Mouse (Mus musculus): ENCODE data around the gene Psmd12. TPM values are rescaled to one million over a fixed set of nuclear protein-coding genes. Genes with fewer than 3 reads are reported as not detected.
A peak's percentile ranks its signal among the peaks of the same experiment; 100 is the strongest.

Psmd12 gene
- polyA plus RNA-seq, 1 experiment from 2014 or later, result 221 TPM

DNA sequence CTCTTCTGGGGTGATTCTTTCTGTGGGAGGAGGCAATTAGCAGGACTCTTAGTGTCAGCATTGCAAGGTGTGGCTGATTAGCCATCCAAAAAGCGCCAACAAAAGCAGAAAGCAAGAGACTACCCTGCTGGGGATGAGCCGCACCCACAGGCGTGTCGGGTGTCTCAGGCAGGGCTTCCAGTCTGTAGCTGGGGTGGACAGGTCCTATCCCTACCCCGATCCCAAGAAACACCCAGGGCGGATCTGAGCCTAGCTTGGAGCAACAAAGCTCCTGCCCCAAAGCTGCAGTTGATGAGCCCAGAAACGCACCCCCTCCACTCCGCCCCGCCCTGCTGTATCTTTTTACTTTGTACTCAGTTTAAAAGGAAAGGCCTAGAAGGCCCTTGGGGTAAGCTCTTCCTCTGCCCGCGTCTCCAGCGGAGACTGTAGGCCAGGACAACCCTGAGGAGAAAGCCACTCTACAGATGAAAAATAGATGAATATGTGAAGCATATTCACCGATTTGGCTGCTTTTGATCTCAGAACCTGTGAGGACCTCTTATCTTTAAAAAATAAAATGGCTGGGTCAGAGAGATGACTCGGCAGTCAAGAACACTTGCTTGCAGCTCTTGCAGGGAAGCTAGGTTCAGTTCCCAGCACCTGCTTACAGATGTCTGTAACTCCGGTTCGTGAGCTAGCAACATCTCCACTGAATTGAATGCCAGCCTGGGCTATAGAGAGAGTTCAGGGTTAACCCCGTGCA, 29.9 kb upstream of the Psmd12 start:
- Histone ChIP-seq H3K4me3 (no peak overlapping the region), H3K36me3 (replicated peaks) (peaks cover 29% of the 10 kb centered on the region), H3K9me3 (peaks cover 5% of the 10 kb centered on the region; the same call in 1 of the 2 replicates), H3K27me3 (replicated peaks; ENCODE audit: low read depth, poor library complexity, severe bottlenecking) (no peaks in the 10 kb centered on the region), H3K27ac (replicated peaks) (0 out of 2 replicates have a peak overlapping the region, but pooled peaks have one; percentile 54), H3K4me1 (peaks cover 20% of the 10 kb centered on the region)
- 72% methylated on average over 17 of the region's 17 CpGs for WGBS
- DNase-seq (ENCODE audit: low spot score), result no peak

DNA sequence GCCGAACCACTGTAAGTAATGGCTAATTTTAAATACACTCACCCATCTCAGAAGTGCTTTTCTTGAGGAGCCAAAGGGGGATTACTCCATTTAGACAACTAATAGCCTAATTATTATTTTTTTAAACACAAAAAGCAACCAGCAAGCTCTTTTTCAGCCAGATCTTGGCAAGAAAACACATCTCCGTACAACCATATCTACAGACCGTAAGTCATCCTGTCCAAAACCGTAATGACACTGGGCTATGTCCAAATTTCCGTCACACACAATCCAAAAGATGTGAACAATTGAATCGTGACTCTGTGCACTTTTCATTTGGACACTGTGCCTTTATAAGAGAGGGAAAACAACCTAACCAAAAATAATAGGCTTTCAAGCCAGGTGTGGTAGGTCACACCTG, 29.2 kb upstream of the Psmd12 start:
- no peak overlapping the region for H3K27ac ChIP-seq (replicated peaks)
- no peak for DNase-seq (ENCODE audit: low spot score)
- peaks cover 37% of the 10 kb centered on the region for H3K36me3 ChIP-seq (replicated peaks)
- peaks cover 5% of the 10 kb centered on the region; the same call in 1 of the 2 replicates for H3K9me3 ChIP-seq
- WGBS, result 92% methylated on average over 6 of the region's 6 CpGs
- no peaks in the 10 kb centered on the region for H3K27me3 ChIP-seq (replicated peaks; ENCODE audit: low read depth, poor library complexity, severe bottlenecking)
- no peak overlapping the region for H3K4me3 ChIP-seq
- peaks cover 26% of the 10 kb centered on the region for H3K4me1 ChIP-seq

DNA sequence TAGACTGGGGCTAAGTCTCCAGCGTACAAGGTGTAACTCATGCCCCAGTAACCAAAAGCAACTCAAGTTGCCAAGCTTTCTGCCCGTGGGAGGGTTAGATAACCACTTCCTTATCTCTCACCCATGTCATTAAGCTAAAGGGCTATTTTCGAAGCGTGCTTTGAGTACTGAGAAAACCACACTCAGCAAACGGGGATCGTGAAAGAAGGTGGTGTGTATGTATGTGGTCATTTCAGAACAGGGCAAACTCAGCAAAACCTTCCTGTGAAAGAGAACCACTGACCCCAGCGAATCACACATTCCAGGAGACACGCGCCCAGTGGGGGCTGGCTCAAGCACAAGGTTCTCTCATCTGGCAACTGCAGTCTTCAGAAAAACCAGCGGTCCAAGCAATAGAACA, 28.2 kb upstream of the Psmd12 start:
- peaks cover 5% of the 10 kb centered on the region; the same call in 1 of the 2 replicates for H3K9me3 ChIP-seq
- H3K27me3 ChIP-seq (replicated peaks; ENCODE audit: low read depth, poor library complexity, severe bottlenecking), result no peaks in the 10 kb centered on the region
- no peak for DNase-seq (ENCODE audit: low spot score)
- H3K4me3 ChIP-seq, result no peak overlapping the region
- no peak overlapping the region for H3K27ac ChIP-seq (replicated peaks)
- H3K36me3 ChIP-seq (replicated peaks), result peaks cover 45% of the 10 kb centered on the region
- H3K4me1 ChIP-seq, result peaks cover 28% of the 10 kb centered on the region
- WGBS, result 92% methylated on average over 10 of the region's 10 CpGs

GRCm38 (mm10) chr11:107452053-107452452, 27.2 kb upstream of the Psmd12 start:
- Histone ChIP-seq H3K4me3 (no peak overlapping the region), H3K36me3 (replicated peaks) (peaks cover 54% of the 10 kb centered on the region), H3K4me1 (peaks cover 28% of the 10 kb centered on the region), H3K27me3 (replicated peaks; ENCODE audit: low read depth, poor library complexity, severe bottlenecking) (no peaks in the 10 kb centered on the region), H3K9me3 (peaks cover 5% of the 10 kb centered on the region; the same call in 1 of the 2 replicates), H3K27ac (replicated peaks) (no peak overlapping the region)
- no peak for DNase-seq (ENCODE audit: low spot score)
- WGBS, result 93% methylated on average over 7 of the region's 7 CpGs

DNA sequence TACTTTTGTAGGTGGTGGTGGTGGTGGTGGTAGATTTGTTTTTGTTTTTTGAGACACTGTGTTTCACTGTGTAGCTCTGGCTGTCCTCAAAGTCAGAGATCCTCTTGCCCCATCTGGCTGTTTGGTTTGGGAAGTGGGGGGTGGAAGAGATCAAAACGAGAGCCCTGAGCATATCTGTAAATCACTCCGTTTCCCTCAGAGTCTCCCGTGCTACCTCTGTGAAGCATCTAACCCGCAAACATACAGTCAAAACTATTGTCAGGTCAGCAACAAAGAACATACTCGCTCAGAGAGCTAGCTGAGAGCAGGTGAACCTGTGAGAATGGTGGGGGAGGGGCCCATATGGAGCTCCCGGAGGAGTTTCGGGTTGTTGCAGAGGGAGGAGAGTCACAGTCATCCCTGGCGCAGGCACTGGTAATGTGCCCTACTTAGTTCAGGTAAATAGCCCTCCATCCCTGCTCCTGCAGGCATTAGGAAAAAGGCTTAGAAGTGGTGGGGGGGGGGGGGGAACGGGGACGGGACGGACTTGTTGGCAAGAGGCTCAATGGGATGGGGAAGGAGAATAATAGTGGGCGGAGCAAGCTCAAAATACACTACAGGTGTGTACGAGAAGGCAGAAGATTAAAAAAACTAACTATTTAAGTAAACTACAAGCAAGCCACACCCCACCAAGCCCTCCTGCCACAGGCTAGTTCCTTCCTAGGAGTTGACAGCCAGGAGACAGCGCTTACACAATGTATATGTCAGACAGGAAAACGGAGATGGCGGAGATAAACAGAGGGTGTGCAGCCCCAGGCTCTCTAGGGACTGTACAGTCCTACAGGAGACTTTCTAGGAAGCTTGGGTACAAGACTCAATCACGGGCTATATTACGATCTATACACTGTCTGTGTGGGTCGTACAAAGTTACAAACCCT, 24.5 kb upstream of the Psmd12 start:
- Histone ChIP-seq H3K9me3 (peaks cover 5% of the 10 kb centered on the region; the same call in 1 of the 2 replicates), H3K4me3 (peak overlapping the region; percentile 25; the same call in 1 of the 2 replicates), H3K36me3 (replicated peaks) (peaks cover 65% of the 10 kb centered on the region), H3K4me1 (peaks cover 22% of the 10 kb centered on the region), H3K27me3 (replicated peaks; ENCODE audit: low read depth, poor library complexity, severe bottlenecking) (no peaks in the 10 kb centered on the region), H3K27ac (replicated peaks) (no peak overlapping the region)
- DNase-seq (ENCODE audit: low spot score), result no peak
- WGBS, result 54% methylated on average over 19 of the region's 19 CpGs

- no peaks in the 10 kb centered on the region for H3K27me3 ChIP-seq (replicated peaks; ENCODE audit: low read depth, poor library complexity, severe bottlenecking)
- 91% methylated on average over 3 of the region's 3 CpGs for WGBS
- no peak overlapping the region for H3K4me3 ChIP-seq
- H3K36me3 ChIP-seq (replicated peaks), result peaks cover 76% of the 10 kb centered on the region
- no peak for DNase-seq (ENCODE audit: low spot score)
- H3K4me1 ChIP-seq, result peaks cover 19% of the 10 kb centered on the region
- H3K27ac ChIP-seq (replicated peaks), result no peak overlapping the region
- H3K9me3 ChIP-seq, result peaks cover 5% of the 10 kb centered on the region; the same call in 1 of the 2 replicates
Observed at GRCm38 (mm10) chr11:107457282-107457681, 22.0 kb upstream of the Psmd12 start.

GRCm38 (mm10) chr11:107458286-107458685, 21.0 kb upstream of the Psmd12 start:
- DNase-seq (ENCODE audit: low spot score), result no peak
- H3K27ac ChIP-seq (replicated peaks), result no peak overlapping the region
- peaks cover 19% of the 10 kb centered on the region for H3K4me1 ChIP-seq
- no peaks in the 10 kb centered on the region for H3K27me3 ChIP-seq (replicated peaks; ENCODE audit: low read depth, poor library complexity, severe bottlenecking)
- H3K4me3 ChIP-seq, result no peak overlapping the region
- H3K36me3 ChIP-seq (replicated peaks), result peaks cover 77% of the 10 kb centered on the region
- 82% methylated on average over 12 of the region's 12 CpGs for WGBS
- H3K9me3 ChIP-seq, result peaks cover 5% of the 10 kb centered on the region; the same call in 1 of the 2 replicates

- DNase-seq (ENCODE audit: low spot score), result no peak
Observed at GRCm38 (mm10) chr11:107458986-107459385, 20.3 kb upstream of the Psmd12 start.

DNA sequence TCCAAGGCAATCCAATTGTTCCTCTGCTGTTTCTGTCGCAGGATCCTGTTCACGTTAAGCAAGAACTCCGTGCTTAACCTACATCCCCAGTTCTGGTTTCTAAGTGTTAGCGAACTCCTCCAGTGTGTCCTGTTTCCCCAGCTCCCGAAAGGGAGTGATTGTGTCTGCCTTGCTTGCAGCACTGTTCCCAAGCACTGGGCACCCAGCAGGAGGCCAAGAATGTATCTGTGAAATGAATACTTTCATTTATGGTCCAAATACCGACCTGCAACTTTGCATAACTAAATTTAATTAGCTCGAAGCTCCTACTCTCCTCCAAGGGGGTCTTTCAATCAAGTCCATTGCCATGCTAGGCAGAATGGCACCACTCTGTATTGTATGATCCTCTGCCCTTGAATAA, 19.5 kb upstream of the Psmd12 start:
- Histone ChIP-seq H3K4me1 (peaks cover 16% of the 10 kb centered on the region), H3K9me3 (peaks cover 2% of the 10 kb centered on the region; the same call in 1 of the 2 replicates), H3K27me3 (replicated peaks; ENCODE audit: low read depth, poor library complexity, severe bottlenecking) (no peaks in the 10 kb centered on the region), H3K36me3 (replicated peaks) (peaks cover 71% of the 10 kb centered on the region), H3K27ac (replicated peaks) (no peak overlapping the region), H3K4me3 (no peak overlapping the region)
- 77% methylated on average over 7 of the region's 7 CpGs for WGBS
- DNase-seq (ENCODE audit: low spot score), result no peak

More at GRCm38 (mm10) chr11:107458986-107459385, 20.3 kb upstream of the Psmd12 start:
- H3K4me1 ChIP-seq, result peaks cover 19% of the 10 kb centered on the region
- H3K36me3 ChIP-seq (replicated peaks), result peaks cover 76% of the 10 kb centered on the region
- H3K4me3 ChIP-seq, result no peak overlapping the region
- peaks cover 2% of the 10 kb centered on the region; the same call in 1 of the 2 replicates for H3K9me3 ChIP-seq
- no peaks in the 10 kb centered on the region for H3K27me3 ChIP-seq (replicated peaks; ENCODE audit: low read depth, poor library complexity, severe bottlenecking)
- H3K27ac ChIP-seq (replicated peaks), result no peak overlapping the region
- WGBS, result 90% methylated on average over 7 of the region's 7 CpGs

DNA sequence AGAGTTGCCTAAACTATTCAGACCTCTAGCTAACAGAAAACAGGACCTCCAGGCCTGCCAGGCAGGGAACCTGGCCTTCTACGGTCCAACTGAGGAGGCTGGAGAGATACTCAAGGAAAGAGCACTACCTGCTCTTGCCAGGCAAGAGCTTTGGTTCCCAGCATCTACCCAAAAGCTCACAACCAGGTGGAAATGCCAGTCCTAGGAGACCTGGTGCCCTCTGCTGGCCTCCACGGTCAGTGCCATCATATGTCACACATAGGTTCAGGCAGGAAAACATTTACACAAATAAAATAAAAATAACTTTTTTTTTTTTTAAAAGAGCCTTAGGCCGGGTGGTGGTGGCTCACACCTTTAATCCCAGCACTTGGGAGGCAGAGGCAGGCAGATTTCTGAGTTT, 16.8 kb upstream of the Psmd12 start:
- peaks cover 27% of the 10 kb centered on the region for H3K4me1 ChIP-seq
- H3K36me3 ChIP-seq (replicated peaks), result peaks cover 46% of the 10 kb centered on the region
- H3K4me3 ChIP-seq, result no peak overlapping the region
- peaks cover 2% of the 10 kb centered on the region; the same call in 1 of the 2 replicates for H3K9me3 ChIP-seq
- WGBS, result 93% methylated on average over 3 of the region's 3 CpGs
- H3K27ac ChIP-seq (replicated peaks), result no peak overlapping the region
- DNase-seq (ENCODE audit: low spot score), result no peak
- no peaks in the 10 kb centered on the region for H3K27me3 ChIP-seq (replicated peaks; ENCODE audit: low read depth, poor library complexity, severe bottlenecking)

DNA sequence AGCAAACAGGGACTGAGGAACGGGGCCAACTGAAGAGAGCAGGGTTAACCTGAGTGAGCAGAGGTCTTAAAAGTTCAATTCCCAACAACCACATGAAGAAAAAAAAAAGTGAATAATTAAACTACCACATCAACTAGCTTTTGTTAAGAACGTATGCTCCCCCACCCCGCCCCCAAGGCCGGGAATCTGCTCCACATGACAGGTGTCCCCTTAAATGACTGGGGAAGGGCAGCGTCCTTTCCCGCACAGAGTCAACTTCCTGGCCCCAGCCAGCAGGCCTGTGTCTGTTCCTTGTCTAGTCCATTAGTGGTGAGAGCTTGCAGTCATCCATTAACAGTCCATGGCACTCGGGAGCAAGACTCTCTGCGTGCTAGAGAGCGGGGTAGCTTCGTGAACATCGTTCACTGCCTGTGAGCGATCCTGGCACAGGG, 16.0 kb upstream of the Psmd12 start:
- Histone ChIP-seq H3K4me1 (peaks cover 26% of the 10 kb centered on the region), H3K27me3 (replicated peaks; ENCODE audit: low read depth, poor library complexity, severe bottlenecking) (no peaks in the 10 kb centered on the region), H3K4me3 (no peak overlapping the region), H3K27ac (replicated peaks) (no peak overlapping the region), H3K36me3 (replicated peaks) (peaks cover 46% of the 10 kb centered on the region), H3K9me3 (peaks cover 2% of the 10 kb centered on the region; the same call in 1 of the 2 replicates)
- no peak for DNase-seq (ENCODE audit: low spot score)
- WGBS, result 90% methylated on average over 12 of the region's 12 CpGs

DNA sequence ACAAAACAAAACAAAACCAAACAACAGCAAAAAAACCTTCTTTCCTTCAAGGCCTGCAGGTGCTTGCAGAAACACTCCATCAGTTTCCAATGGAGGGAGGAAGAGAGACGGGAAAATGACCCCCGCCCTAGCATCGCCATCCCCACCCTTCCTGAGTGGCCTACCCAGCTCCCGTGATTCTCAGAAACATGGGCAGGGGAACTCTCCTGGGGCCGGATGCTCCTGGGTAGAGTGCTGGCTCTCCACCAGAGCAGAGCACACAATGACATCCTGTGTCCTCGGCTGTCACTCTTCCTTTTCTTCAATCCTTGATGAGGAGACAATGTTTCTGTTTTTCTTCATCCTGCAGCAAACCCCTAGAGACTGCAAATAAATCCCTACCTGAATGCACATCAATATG, 15.1 kb upstream of the Psmd12 start:
- 47% methylated on average over 6 of the region's 6 CpGs for WGBS
- Histone ChIP-seq H3K27me3 (replicated peaks; ENCODE audit: low read depth, poor library complexity, severe bottlenecking) (no peaks in the 10 kb centered on the region), H3K4me1 (peaks cover 31% of the 10 kb centered on the region), H3K4me3 (no peak overlapping the region), H3K27ac (replicated peaks) (no peak overlapping the region; the same call in 1 of the 2 replicates), H3K36me3 (replicated peaks) (peaks cover 44% of the 10 kb centered on the region), H3K9me3 (peaks cover 2% of the 10 kb centered on the region; the same call in 1 of the 2 replicates)
- DNase-seq (ENCODE audit: low spot score), result no peak

Measured in embryonic facial prominence, embryonic 10.5 days (tissue).